Mouse (Mus musculus) heart, postnatal 0 days (tissue): ENCODE measurements at regions not wholly inside any gene's neighbourhood (a gene's known extent, or its start where the extent isn't known, plus 50 kb on each side); places are given as distances from the start of the nearest gene placed in this dataset.

Source experiments
- CTCF ChIP-seq: IDR thresholded peaks from 2 replicates; pipeline ENCODE4 v1.5.1; 2016; ENCODE audit warnings: antibody characterized with exemption, control low read depth, low read depth
- EP300 ChIP-seq: IDR thresholded peaks from 2 replicates; pipeline ENCODE4 v1.6.1; 2016; ENCODE audit warnings: antibody characterized with exemption, low read depth

GRCm38 (mm10) chr3:9200156-9200555 lies 409.7 kb downstream of the Zfp704 start:
- TF ChIP-seq EP300, result 0 out of 2 replicates have a peak, but pooled peaks have one; percentile 15
- no peak for TF ChIP-seq CTCF
